9 mouse cellular contexts compared by ENCODE assay signal in the genomic region with DNA sequence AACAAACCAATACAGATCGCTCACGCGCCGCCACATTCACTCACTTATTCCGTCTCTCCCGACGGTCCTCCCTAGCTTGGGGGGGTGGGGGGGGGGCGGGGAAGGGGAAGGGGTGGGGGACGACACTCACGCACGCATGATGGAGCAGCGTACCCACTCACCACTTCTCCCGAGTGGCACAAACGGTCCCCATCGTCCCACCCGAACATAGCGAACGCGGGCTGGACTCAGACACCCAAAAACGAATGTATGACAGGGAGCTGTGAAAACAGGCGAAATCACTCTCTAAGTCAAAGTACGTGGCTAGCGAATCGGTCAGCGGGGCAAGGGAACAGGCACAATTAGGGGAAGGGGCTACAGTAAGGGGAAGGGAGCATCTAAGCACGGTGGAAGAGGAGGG. TPM values are rescaled to one million over a fixed set of nuclear protein-coding genes. Genes with fewer than 3 reads are reported as not detected.
DNase-seq lines count a peak whose midpoint lies in the region; TF ChIP-seq lines count a peak whose summit lies in the region.
"Had no signal": no experiment of that assay in that cellular context is flagged by ENCODE, and none has a peak within 500 bp of the region (broad histone marks: within the 10 kb centered on the region; RNA-seq: fewer than 3 reads in every experiment).

No protein-coding gene starts in this region.

- peak; percentile 59 to 69 for DNase-seq in cerebellum, postnatal 10 days
- DNase-seq in cerebellum, adult 11 months: no peak
- peak; percentile 7 to 9 for DNase-seq in left cerebral cortex, adult 18-20 months (ENCODE audit: low spot score in 2 of 2)
- DNase-seq in left cerebral cortex, adult 11 months (ENCODE audit: low spot score): no peak
- DNase-seq in Muller cell, postnatal 12 days (ENCODE audit: inconsistent ontology term): peak; percentile 98
- DNase-seq in heart, postnatal 4 days: peak; percentile 25
- peak; percentile 18 to 71 for DNase-seq in spleen, postnatal 4 days (ENCODE audit: low spot score in 2 of 2)
- no peak for DNase-seq in gastrocnemius, adult 2 months

- no peak overlapping the region for H3K27ac ChIP-seq in gastrocnemius, adult 2 months
- H3K27ac ChIP-seq: macrophage had no signal

- no peak for TF ChIP-seq CTCF in gastrocnemius, adult 2 months (IDR thresholded peaks at IDR 0.05)

- intact Hi-C loops in gastrocnemius, adult 2 months (cut with DNase I): no loop called here

- no peak overlapping the region for H3K4me3 ChIP-seq in gastrocnemius, adult 2 months

RNA-seq across cellular contexts. Expression of gene Gm21060, which starts 30.2 kb away (rescaled TPM):
- not detected for total RNA-seq in left cerebral cortex, adult 18-20 months (2021)
- total RNA-seq in heart, postnatal 4 days (2021): not detected
- not detected for total RNA-seq in gastrocnemius, adult 2 months (2021)

RNA-seq across cellular contexts. Expression of gene Csf2ra, which starts 38.4 kb away (rescaled TPM):
- 10 to 100 TPM; 30.1 to 34.8 TPM for total RNA-seq in left cerebral cortex, adult 18-20 months (2021)
- 10 to 100 TPM; 15.0 to 17.5 TPM for total RNA-seq in heart, postnatal 4 days (2021)
- total RNA-seq in gastrocnemius, adult 2 months (2021): 1 to 10 TPM; 1.4 to 1.5 TPM

Comparison
In these comparisons a context has a peak if more than half of its experiments do, and no peak if none do; other contexts are left out.
1. DNase-seq: peak in cerebellum, postnatal 10 days (2 of 2), left cerebral cortex, adult 18-20 months (2 of 2), Muller cell, postnatal 12 days (single experiment), heart, postnatal 4 days (single experiment) and spleen, postnatal 4 days (2 of 2); none in cerebellum, adult 11 months (single experiment), left cerebral cortex, adult 11 months (single experiment) and gastrocnemius, adult 2 months (single experiment).
2. RNA of gene Csf2ra, which starts 38.4 kb away (total RNA-seq): 30.1 to 34.8 TPM in left cerebral cortex, adult 18-20 months and 15.0 to 17.5 TPM in heart, postnatal 4 days; 1.4 to 1.5 TPM in gastrocnemius, adult 2 months; every median in the first group is over 4 times any median in the second.